Mouse (Mus musculus): Measurements from ENCODE around the gene Tmem268. TPM values are rescaled to one million over a fixed set of nuclear protein-coding genes. Genes with fewer than 3 reads are reported as not detected.

The Tmem268 gene
- polyA plus RNA-seq, 1 experiment from 2014 or later: 7.8 TPM

DNA sequence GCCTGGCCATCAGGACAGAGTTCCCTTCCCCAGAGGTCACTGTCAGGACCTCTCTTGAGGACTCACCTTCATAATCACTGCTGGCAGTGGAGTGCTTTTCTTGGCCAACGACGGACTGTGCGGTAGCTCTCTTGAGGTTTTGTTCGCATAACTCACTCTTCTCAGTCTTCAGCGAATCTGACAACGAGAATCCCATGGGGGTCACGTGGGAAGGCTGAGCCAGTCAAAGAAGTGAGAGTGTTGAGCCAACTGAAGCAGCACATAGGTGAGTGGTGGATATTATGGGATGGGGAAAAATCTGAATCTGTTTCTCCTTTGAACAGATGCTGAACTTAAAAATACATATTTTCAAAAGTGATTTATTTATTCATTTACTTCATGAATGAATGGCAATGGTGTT lies 49.8 kb downstream of the Tmem268 start:
- Histone ChIP-seq H3K27me3 (replicated peaks) (no peaks in the 10 kb centered on the region; the same call in 1 of the 2 replicates), H3K9me3 (replicated peaks) (no peaks in the 10 kb centered on the region), H3K4me3 (no peak overlapping the region), H3K36me3 (no peaks in the 10 kb centered on the region), H3K4me1 (no peaks in the 10 kb centered on the region), H3K4me2 (no peak overlapping the region), H3K9ac (no peak overlapping the region), H3K27ac (no peak overlapping the region)
- 73% methylated on average over 7 of the region's 7 CpGs for WGBS (ENCODE audit: insufficient replicate concordance)
- no peak for ATAC-seq

GRCm38 (mm10) chr4:63621861-63622260 lies 63.3 kb downstream of the Tmem268 start:
- H3K27me3 ChIP-seq (replicated peaks): no peaks in the 10 kb centered on the region
- H3K4me3 ChIP-seq: no peak overlapping the region
- no peaks in the 10 kb centered on the region for H3K4me1 ChIP-seq
- H3K36me3 ChIP-seq: no peaks in the 10 kb centered on the region
- H3K9me3 ChIP-seq (replicated peaks): no peaks in the 10 kb centered on the region
- H3K9ac ChIP-seq: no peak overlapping the region
- no peak overlapping the region for H3K27ac ChIP-seq
- WGBS (ENCODE audit: insufficient replicate concordance): 55% methylated on average over 2 of the region's 2 CpGs
- ATAC-seq: no peak
- H3K4me2 ChIP-seq: no peak overlapping the region

DNA sequence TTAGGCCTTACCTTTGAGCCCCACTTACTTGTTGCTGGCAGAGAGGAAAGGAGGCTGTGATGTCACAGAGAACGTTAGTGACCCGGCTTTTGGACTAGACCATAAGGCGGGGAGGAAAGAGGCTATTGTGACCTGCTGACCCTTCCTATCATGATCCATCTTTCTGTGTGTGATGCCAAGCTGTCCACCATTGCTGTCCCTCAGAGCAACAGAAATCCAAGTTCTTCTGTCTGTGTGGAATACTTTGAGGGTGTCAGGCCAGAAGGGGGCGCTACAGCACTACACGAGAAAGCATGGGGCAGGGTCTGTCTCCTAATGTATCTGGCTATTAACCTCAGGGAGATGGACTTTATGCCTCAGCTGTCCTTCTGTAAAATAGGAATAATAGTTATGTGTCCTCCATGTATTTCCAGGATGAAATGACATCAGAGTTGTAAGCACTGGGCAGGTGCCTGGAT lies 63.8 kb downstream of the Tmem268 start, which contains the start of gene Tex48:
Tex48 (minus strand) TSS at position 51 of the 458 bp plus-strand sequence.
- Histone ChIP-seq H3K27ac (no peak within 1 kb of the TSS), H3K27me3 (replicated peaks) (no peaks in the 10 kb centered on the region), H3K4me3 (no peak within 1 kb of the TSS), H3K4me1 (no peaks in the 10 kb centered on the region), H3K4me2 (no peak within 1 kb of the TSS), H3K9me3 (replicated peaks) (no peaks in the 10 kb centered on the region), H3K36me3 (no peaks in the 10 kb centered on the region), H3K9ac (no peak within 1 kb of the TSS)
- WGBS (ENCODE audit: insufficient replicate concordance): 45% methylated on average over 5 of the region's 5 CpGs
- ATAC-seq: no peak

DNA sequence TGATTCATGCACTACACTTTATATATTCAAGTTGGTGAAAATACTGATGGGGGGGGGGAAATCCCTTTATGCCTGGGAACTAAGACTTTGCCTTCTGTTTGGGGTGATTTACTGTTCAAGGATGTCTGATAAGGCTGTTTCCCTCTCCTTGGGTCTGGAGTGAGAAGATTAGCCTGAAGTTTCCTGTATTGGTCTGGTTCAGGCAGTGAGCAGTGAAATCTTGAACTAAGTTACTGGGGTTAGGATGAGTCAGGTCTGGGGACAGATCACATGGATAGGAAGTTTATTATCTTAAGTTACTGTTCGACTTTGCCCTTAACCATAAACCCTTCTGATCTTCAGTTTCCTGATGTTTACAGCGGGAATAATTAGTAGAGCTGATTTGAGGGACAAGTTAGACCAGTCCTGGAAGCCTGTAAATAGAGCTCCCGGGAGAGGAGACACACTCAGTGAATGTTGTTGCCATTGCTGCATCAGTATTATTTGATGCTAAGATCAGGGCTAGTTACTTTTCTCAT lies 67.0 kb downstream of the Tmem268 start:
- Histone ChIP-seq H3K9ac (no peak overlapping the region), H3K4me3 (no peak overlapping the region), H3K27me3 (replicated peaks) (no peaks in the 10 kb centered on the region), H3K27ac (no peak overlapping the region), H3K4me1 (no peaks in the 10 kb centered on the region), H3K36me3 (no peaks in the 10 kb centered on the region), H3K9me3 (replicated peaks) (no peaks in the 10 kb centered on the region), H3K4me2 (no peak overlapping the region)
- WGBS (ENCODE audit: insufficient replicate concordance): 20% methylated on average over 3 of the region's 3 CpGs
- no peak for ATAC-seq

DNA sequence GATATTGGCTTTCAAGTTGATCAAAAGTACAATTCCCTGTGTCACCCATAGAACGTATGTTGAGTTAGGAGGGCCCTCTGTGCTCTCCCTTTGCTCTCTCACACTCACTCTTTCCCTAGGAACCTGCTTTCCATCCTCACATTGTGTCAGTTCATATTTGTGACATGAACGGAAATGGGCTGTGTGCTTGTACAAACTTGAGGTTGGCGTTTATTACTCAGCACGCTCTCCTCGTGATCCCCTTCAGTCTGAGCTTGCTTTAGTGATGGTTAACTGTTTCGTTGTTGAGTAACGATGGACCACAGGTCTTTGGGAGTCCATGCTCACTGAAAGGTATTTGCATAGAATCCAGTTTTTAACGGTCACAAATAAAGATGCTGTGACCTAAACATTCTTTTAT lies 68.5 kb downstream of the Tmem268 start:
- no peaks in the 10 kb centered on the region for H3K9me3 ChIP-seq (replicated peaks)
- no peaks in the 10 kb centered on the region for H3K36me3 ChIP-seq
- H3K27me3 ChIP-seq (replicated peaks): no peaks in the 10 kb centered on the region
- no peak overlapping the region for H3K27ac ChIP-seq
- H3K4me3 ChIP-seq: no peak overlapping the region
- no peak for ATAC-seq
- 75% methylated on average over 8 of the region's 8 CpGs for WGBS (ENCODE audit: insufficient replicate concordance)
- no peaks in the 10 kb centered on the region for H3K4me1 ChIP-seq
- no peak overlapping the region for H3K9ac ChIP-seq
- no peak overlapping the region for H3K4me2 ChIP-seq

- Histone ChIP-seq H3K36me3 (no peaks in the 10 kb centered on the region), H3K4me2 (no peak overlapping the region), H3K9me3 (replicated peaks) (no peaks in the 10 kb centered on the region), H3K4me3 (no peak overlapping the region), H3K27ac (no peak overlapping the region), H3K9ac (no peak overlapping the region), H3K27me3 (replicated peaks) (no peaks in the 10 kb centered on the region), H3K4me1 (no peaks in the 10 kb centered on the region)
- no peak for ATAC-seq
- WGBS (ENCODE audit: insufficient replicate concordance): 59% methylated on average over 2 of the region's 2 CpGs
Observed at GRCm38 (mm10) chr4:63633181-63633580, 74.6 kb downstream of the Tmem268 start.

Other genes with a start within 250 kb of the Tmem268 start
- not detected in 2 replicates for gene Orm1, start 214.2 kb upstream of the Tmem268 start, polyA plus RNA-seq (2016; fragmentation: Nextera tagmentation; extraction: Ambion mirVana)
- gene Orm3, start 202.6 kb upstream of the Tmem268 start, polyA plus RNA-seq (2016; fragmentation: Nextera tagmentation; extraction: Ambion mirVana): not detected in 2 replicates
- not detected in 2 replicates for gene Orm2, start 196.3 kb upstream of the Tmem268 start, polyA plus RNA-seq (2016; fragmentation: Nextera tagmentation; extraction: Ambion mirVana)
- gene Akna, start 155.4 kb upstream of the Tmem268 start, polyA plus RNA-seq (2016; fragmentation: Nextera tagmentation; extraction: Ambion mirVana): 5.4 and 5.7 TPM in 2 replicates
- gene Whrn, start 62.8 kb upstream of the Tmem268 start, polyA plus RNA-seq (2016; fragmentation: Nextera tagmentation; extraction: Ambion mirVana): 1.1 and 1.4 TPM in 2 replicates
- 124 and 125 TPM in 2 replicates for gene Atp6v1g1, start 14.0 kb upstream of the Tmem268 start, polyA plus RNA-seq (2016; fragmentation: Nextera tagmentation; extraction: Ambion mirVana)
- gene Gm11213, start 46.5 kb downstream of the Tmem268 start, polyA plus RNA-seq (2016; fragmentation: Nextera tagmentation; extraction: Ambion mirVana): not detected in 2 replicates
- not detected in 2 replicates for gene Tex48, start 63.6 kb downstream of the Tmem268 start, polyA plus RNA-seq (2016; fragmentation: Nextera tagmentation; extraction: Ambion mirVana)
- gene Gm11214, start 104.6 kb downstream of the Tmem268 start, polyA plus RNA-seq (2016; fragmentation: Nextera tagmentation; extraction: Ambion mirVana): not detected in 2 replicates
- not detected in 2 replicates for gene Tnfsf15, start 186.3 kb downstream of the Tmem268 start, polyA plus RNA-seq (2016; fragmentation: Nextera tagmentation; extraction: Ambion mirVana)

All from liver, embryonic 12.5 days (tissue).